Mouse (Mus musculus) megakaryocyte, embryonic 14.5 days (primary cell): ENCODE measurements at regions not wholly inside any gene's neighbourhood (a gene's known extent, or its start where the extent isn't known, plus 50 kb on each side); places are given as distances from the start of the nearest gene placed in this dataset.

ENCODE experiments used
- FLI1 ChIP-seq: IDR thresholded peaks from 2 replicates; pipeline ENCODE4 v1.6.1; 2012; ENCODE audit warnings: low read length, inconsistent platforms, mixed read lengths
- GATA1 ChIP-seq: IDR thresholded peaks from 3 replicates; pipeline ENCODE4 v1.6.1; 2012; ENCODE audit warnings: mixed read lengths, low read length, inconsistent platforms, borderline replicate concordance

DNA sequence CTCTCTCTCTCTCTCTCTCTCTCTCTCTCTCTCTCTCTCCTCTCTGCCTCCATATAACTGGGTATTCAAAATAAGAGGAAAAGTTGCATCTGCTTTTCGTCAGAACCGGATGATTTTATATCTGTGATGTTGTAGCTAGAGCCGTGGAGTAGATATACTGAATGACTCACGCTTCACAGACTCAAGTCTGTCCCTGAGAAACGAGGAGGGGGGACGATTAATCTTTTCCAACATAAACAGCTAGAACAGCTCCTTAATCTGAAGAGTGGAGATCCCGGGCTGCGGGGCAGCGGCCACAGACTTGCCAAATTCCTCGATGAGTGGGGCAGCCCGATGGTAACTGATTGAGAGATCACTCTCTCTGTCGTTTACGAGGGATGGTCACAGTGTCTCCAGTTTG lies 60.5 kb upstream of the Ankrd55 start:
- TF ChIP-seq GATA1 (no peak), FLI1 (no peak)
